Mouse (Mus musculus) kidney, postnatal 10 days (tissue): ENCODE measurements around the gene Fcho1.
"Not testable (repeated sequence)": the region's sequence is repeated elsewhere in the genome, so short reads cannot be mapped to it uniquely, and the experiment has no call there.

Source experiments
- DNase-seq: peaks from one replicate; pipeline ENCODE4 v3.0.0; 2021; ENCODE audit warnings: mixed read lengths

Fcho1 gene

DNA sequence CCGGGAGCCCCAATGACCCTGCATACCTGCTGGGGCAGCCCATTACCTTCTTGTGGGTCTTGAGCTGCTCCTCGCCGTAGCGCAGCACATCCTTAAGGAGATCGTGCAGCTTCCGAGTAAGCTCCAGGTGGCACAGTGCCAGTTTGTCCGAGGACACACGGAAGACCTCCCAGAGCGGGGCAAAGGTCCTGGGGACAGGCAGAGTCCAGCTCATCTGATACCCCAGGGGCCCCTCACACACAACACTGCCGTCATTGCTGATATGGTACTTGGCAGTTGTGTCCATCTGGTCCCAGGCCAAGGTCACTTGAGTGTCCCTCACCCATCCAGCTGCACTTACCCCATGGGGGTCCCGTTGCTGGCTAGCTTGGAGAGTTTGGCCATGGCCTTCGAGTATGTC is 8.4 kb downstream of the Fcho1 start:
- DNase-seq, result peak; percentile 41

DNA sequence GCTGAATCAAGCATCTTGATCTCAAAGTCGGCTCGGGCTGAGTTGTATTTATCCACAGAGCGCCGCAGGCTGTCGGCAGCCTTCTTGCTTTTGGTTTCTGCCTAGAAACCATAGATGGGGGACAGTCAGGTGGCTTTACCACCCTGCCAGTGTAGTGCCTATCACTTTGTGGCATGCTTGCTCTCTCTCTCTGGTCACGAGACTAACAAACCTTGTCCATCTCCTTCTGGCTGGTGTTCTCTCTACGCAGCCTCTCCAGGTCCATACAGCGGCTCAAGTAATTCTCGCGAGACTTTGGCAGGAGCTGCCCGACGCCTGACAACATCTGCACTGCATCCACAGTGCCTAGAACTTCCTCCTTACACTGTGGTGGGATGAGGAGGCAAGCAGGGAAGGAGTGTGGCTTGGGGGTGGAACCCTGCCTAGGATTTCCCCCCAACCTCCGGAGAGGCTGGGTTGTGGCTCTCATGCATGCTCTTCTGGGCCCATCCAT is 8.9 kb downstream of the Fcho1 start:
- DNase-seq, result no peak

DNA sequence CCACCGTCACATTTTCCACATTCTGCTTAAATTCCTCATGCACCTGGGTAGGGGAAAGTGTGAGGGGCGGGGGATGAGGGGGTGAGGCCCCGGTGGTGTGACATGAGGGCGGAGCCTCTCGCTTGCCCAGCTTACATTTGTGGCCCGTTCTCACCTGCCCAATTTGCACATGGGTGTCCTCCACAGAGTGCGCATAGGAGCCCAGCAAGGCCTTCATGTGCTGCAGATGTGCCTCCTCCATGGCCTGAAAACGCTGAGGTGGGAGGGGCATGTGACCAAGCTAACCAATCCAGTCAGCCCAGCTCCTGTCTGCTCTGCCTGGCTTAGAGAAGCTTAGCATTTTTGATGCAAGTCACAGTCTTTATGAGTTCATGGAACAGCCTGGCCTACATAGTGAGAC is 10.0 kb downstream of the Fcho1 start:
- DNase-seq, result no peak

DNA sequence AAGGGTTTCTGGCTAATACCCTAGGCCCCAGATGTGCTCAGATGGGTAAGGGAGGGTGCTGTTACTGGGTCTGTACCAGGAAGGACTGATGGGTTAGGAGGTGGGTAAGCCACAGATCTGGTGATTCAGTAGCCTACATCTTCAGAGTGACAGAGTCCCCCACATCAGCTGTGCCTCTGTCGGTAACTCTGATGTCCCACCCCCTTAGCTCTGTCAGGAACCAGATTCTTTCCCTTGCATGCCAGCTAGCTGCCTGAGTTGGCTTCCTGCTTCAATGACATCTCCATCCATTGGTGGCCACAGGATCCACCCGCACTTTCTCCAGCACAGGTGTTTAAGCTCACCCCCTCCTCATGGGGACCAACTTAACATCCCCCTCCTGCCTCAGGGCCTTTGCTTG is 13.9 kb downstream of the Fcho1 start:
- no peak for DNase-seq

DNA sequence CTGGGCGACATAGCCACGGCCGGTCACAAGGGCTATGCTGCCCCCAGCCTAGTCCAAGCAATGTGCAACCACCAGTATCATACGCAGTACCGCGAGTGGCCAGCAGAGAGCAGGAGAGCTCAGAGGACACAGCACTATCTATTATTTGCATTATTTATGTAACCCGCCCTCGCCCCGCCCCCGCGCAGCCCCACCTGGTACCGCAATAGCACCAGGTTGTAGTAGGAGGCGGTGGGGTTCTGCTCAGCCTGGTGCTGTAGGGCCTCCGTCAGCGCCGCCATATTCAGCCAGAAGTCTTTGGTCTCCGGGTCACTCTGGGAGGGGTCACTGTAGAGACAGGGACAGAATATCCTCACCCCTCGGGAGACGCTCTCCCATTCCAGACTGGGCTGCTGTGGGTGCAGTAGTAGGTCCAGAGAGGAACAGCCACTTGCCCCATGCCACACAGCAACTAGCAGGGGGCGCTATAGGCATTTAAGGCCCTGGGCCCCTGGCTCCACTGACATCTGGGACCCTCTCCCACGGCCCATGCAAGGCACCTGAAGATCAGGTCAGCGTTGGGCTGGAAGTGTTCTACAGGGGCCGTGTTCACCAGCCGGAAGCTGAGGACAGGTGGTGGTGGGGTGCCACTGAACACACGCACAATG is 15.6 kb downstream of the Fcho1 start:
- DNase-seq, result peak; percentile 91

DNA sequence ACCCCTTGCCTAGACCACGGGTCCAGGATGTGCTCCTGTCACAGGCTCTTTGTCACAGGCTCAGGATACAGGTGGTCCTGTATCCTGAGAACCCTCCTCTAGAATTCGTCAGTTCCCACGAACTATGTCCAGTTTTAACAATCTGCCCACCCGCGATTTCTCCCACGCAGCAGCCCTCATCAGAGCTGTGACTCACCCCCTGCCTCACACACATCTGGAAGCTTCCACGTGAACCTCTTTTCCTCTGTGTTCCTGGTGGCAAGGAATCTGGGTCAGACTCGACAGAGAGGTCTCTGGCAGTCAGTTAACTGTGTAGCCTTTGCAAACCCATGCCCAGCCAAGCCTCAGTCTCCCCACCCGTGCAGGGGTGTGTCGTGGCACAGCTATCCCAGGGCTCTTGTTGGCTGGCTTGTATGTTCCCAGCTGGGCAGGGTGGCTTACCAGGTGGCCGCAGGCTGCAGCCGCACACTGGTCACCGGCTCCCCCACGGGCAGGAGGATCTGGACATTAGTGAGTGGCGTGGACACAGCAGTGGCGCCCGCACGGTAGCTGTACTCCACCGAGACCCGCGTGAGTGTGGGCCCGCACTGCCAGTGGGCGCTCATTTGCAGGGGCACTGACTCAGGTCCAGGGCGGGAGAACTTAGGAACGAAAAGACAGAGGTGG is 16.2 kb downstream of the Fcho1 start:
- no peak for DNase-seq

DNA sequence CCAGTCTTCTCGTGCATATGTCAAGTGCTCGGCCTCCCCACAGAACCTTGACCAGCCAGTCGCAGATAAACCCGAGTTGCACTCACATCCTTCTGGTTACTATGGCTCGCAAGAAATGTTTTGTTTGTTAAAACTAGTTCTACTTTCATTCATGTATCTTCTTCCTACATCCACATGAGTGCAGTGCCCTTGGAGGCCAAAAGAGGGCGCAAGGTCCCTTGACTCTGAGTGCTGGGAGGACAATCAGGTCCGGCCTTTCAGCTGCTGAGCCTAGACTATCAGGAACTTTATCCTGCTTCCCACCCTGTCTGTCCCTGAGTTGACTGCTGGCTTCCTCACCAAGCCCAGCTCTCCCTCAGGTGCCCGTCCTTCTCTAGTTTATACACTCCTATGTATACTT is 17.6 kb downstream of the Fcho1 start:
- DNase-seq, result peak; percentile 70

DNA sequence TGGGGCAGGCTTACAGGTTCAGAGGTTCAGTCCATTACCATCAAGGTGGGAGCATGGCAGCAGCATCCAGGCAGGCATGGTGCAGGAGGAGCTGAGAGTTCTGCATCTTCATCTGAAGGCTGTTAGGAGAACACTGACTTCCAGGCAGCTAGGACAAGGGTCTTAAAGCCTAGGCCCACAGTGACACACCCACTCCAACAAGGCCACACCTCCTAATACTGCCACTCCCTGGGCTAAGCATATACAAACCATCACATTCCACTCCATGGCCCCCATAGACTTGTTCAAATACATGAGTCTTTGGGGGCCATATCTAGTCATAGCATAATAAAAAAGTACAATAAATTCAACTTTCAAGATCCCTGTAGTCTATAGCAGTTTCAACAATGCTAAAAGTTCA is 22.1 kb downstream of the Fcho1 start:
- not testable (repeated sequence) for DNase-seq

DNA sequence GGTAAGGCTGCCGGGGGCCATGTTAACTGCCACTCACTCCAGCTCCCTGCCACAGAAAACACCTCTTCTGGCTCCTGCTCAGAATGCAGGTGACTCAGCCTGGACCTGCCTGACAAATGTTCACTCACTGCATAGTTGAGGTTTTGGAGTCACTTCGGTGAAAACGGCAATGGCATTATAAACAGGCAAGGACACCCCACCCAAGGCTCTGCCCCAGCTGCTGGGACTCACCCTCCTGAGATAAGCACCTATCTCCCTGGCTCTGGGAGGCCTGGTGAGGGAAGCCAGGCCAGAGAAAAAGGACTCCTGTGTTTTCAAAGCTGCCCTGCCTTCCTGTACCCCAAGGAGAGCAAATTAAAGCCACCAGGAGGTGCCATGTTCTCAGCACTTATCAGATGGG is 22.6 kb downstream of the Fcho1 start:
- DNase-seq, result no peak

DNA sequence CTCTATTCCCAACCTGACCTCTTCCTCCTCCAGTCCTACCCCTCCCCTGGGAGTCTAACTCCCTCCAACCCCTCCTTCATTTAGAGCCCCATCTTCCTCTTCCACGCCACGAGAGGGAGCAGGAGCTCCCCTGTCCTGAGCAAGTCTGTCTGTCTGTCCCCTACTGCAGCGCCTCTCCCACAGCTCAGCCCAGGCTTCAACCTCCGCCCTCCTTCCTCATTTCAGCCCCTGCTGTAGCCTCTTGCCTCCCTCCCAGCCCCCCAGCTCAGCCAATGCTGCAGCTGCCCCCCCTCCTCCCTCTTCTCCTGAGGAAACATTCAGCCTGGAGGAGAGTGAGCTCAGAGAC is 23.5 kb downstream of the Fcho1 start:
- DNase-seq, result no peak

DNA sequence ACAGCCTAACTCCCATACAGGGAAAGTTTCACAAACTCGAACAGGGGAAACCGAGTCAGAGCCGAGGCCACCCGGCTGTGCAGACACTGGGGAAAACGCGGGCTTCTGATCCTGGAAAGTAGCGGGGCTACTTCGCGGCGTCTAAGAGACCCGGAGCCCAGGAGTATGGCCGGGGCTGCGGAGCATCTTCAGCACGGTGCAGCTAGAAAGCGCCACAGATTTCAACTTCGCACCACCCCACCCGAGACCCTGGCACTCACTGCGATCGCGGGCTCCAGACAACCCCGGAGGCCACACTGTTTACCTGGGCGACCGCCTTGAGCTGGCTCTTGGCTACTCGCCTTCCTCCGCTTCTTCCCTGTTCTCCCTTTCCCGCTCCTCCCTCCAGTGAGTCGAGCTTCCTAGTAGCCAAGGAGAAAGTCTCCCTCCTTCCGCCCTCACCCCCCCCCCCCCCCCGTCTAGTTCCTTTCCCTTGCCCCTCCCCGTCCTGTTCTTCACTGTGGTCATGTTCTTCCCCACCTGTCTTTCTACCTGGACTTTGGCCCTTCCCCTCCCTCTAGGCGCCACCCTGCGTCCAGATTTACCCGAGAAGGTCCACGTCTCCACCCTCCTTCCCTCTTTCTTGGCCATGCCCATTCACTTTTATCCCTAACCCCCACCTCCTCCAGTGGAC is 24.0 kb downstream of the Fcho1 start, which contains the start of gene B3gnt3:
TSS of gene B3gnt3 (minus strand) at position 376 of the 673 bp plus-strand sequence.
- DNase-seq, result no peak

DNA sequence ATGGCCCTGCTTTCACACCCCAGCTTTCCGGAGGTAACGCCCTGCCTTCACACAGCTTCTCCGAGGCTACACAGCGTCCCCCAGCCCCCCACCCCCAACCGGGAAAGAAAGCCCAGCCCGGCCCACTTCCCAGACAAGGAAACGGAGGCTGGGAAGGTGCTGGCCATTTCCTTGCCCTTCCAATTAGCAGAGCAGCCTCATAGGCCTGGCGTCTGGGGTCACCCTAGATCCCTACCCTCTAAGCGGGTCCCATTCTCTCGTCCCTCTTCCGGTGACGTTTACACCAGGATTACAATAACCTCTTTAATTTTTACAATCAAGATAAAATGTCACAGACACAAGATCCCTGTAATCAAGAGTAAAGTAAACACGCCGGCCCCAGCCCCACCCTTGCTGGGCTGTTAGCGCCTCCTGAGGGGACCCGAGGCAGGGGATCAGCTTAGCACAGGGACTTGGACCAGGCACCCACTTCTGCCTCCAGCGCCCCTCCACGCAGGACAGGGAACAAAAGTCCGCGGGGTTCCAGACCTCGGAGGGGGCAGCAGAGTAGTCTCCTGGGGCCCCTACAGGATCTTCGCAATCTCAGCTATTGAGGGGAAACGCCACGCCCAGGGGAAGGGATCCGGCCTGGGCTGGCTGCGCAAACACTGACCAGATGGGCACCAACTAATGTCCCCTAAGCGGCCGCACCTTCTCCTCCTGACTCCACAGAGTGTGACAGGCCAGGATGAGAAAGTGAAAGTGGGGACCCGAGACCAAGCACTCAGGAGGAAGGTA is 24.8 kb downstream of the Fcho1 start:
- DNase-seq, result peak; percentile 62

DNA sequence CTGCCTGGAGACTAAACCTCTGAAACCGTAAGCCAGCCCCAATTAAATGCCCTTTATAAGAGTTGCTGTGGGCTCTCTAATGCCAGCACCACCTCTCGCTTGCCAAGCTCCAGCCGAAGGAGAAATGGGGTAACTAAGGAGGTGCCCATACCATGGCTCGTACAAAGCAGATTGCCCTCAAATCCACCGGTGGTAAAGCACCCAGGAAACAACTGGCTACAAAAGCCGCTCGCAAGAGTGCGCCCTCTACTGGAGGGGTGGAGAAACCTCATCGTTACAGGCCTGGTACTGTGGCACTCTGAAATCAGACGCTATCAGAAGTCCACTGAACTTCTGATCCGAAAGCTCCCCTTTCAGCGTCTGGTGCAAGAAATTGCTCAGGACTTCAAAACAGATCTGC is 30.1 kb downstream of the Fcho1 start:
- DNase-seq, result not testable (repeated sequence)

DNA sequence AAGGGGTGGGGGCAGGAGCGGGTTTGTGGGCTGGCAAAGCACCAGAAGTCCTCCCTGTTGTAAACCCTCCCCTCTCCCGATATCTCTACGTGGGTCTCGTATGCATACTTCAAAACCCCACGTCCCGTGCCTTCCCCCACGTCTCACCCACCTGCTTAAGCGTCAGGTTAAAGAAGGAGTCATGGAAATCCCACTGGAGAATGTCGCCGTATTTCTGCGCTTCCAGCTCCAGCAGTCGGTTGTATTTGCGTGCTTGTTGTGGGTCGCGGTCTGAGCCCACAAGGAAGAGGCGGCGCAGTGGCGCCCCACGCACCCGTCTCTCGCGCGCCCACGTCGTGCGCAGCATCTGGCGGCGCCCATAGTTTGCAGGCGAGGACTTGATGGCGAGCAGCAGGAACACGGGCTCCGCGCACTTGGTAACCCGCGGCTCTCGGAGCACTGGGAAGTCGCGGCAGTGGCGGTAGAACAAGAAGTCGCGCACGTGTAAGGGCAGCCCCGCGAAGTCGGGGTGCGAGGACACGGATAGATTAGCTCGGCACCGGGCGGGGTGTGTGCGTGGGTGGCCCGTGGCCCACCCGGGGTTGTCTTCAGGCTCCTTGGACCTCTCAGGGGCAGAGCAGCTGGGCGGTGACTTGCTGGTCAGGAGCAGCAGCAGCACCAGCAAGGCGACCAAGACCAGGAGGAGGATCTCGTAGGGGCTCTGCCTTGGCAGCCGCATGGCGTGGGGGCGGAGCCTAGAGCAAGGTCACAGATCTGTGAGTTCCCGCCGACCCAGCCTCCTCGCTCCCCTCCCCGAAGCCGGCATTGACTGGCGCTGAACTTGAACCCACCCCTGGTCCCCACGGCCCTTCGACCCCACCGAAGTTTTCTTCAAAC is 32.1 kb downstream of the Fcho1 start:
- no peak for DNase-seq

DNA sequence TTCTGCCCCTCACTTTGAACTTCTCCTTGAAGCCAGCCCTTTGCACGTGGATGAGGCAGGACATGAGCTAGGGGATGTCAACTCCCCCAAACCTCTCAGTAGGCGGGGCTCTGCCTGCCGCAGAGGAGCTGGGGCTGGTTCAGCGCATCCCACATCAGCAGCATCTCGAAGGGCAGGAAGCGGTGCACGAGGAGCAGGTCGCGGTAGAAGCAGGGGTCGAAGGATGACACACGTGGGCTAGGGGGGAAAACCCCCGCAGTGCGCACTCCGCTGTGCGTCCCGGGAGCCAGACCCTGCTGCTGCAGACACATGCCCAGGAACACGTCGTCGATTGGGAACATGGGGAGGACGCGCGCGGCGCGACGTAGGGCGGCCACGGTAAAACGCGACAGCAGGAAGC is 33.0 kb downstream of the Fcho1 start:
- no peak for DNase-seq

DNA sequence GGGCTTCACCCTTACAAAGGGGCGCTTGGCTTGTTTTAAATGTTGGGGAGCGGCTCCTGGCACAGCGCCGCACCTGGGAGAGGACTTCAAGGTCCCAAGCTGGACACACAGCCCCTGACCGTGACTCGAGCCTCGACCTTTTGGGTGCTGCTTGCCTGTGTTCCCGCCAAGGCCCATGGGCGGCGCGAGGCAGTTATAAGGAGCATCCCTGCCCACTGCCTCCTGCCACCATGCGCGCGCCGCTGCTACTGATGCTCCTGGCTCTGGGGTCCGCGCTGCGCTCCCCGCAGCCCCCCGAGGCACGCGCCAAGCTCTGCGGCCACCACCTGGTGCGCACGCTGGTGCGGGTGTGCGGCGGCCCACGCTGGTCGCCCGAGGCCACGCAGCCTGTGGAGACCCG is 36.5 kb downstream of the Fcho1 start, which contains the start of gene Insl3:
TSS of gene Insl3 (plus strand) at position 187 of the 400 bp plus-strand sequence.
- no peak for DNase-seq

DNA sequence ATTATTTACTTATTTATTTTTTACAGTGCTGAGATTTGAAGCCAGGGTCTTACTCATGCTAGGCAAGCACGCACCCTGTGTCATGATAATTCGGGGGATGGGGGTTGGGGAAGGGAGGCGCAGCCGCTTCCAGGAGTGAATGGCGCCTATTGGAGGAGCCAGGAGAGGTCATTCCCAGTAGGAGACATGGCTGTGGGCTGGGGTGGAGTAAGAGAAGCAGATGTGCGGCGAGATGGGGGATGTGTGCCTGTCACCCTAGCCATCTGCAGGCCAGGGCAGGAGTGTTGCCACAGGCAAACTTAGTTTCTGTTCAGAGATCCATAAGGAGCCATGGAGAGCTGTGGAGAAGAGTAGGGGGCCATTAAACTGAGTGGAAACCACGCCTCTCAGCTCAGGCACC is 37.9 kb downstream of the Fcho1 start:
- no peak for DNase-seq

DNA sequence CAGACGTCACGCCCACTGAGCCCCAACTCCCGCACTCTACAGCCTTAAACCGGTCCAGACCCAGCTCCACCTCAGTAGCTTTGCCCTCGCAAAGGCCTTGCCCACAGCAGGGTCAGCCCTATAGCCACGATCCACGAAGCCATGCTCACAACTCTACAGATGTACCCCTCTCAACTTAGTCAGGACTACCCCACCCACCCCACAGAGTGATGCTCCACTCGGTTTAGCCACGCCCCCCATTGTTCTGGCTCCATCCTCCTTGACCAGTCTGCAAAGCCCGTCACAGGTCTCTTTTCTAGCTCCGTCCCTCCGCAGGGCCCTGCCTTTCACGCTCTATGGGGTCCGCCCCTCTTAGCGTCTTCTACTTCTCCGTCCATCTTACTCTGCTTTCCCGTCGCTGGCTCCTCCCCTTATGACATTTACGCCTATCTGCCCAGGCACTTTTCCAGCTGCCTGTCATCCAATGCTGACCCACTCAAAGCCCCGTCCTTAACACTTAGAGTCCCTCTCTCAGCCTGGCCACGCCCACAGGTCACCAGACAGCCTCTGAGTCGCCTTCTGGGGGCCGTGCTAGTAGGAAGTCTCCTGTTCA is 39.3 kb downstream of the Fcho1 start:
- peak; percentile 50 for DNase-seq

DNA sequence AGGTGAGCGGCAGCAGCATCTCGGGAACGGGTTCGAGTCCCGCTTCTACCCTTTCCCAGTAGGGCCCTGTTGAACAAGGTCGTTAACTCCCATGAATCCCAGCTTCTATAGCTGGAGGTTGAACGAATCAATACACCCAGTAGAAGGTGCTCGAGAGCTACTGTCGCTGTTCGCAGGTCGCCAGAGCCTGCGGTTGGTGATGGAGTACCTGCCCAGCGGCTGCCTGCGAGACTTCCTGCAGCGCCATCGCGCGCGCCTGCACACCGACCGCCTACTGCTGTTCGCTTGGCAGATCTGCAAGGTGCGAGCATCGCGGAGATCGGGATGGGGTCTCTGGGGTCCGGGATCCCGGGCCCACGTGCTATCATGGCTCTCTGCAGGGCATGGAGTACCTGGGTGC is 39.9 kb downstream of the Fcho1 start:
- no peak for DNase-seq

DNA sequence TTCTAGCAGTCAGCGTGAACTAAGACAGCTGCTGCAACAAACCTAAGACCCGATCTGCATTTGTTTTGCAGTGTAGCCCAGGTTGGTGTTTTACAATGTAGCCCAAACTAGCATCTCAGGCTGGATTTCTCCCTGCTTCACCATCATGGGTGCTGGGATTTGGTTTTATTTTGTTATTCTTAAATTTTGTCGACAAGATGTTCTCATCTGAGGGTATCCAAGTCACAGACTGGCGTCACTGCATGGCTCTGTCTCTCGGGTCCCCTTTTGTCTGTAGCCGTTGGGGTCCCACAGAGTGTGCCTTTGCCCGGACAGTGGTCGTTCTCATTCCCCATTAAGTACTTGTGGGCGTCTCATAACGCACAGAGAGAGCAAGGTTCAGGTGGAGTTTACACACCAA is 40.8 kb downstream of the Fcho1 start:
- no peak for DNase-seq

DNA sequence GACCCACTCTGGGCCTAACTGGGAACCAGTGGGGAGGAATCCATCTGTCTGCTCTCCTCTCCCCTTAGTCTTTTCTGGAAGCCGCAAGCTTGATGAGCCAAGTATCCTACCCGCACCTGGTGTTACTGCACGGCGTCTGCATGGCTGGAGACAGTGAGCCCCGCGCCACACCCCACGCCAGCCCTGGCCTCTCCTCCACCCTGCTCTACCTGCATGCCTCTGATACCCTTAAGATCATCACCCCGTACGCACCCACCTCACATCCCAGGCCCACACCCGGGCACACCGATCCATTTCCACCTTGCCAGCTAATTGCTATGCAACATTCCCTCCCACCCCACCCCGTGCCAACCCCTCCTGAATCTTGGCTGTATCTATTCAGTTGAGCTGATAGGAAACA is 42.7 kb downstream of the Fcho1 start:
- no peak for DNase-seq

DNA sequence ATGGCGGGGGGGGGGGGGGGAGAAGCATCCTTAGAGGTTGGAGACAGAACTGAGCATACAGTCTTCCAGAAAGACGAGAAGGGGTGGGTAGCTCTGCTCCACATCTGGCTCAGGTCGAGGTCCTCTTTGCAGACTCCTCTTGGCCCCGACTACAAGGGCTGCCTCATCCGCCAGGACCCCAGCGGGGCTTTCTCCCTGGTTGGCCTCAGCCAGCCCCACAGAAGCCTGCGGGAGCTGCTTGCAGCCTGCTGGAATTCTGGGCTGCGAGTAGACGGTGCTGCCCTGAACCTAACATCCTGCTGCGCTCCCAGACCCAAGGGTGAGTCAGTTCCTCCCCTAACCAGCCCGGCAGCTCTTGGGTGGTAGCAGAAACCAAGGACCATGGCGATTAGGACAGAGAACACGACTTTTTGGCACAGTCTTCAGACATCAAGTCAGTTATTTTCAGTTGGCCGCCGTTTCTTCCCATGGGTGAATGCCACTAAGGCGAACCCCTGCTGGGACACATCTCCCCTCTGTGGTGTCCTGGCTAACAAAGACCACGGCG is 44.1 kb downstream of the Fcho1 start:
- no peak for DNase-seq
